Mouse (Mus musculus) layer of hippocampus, postnatal 14 days (tissue): Measurements from ENCODE around the gene Phldb2. TPM values are rescaled to one million over a fixed set of nuclear protein-coding genes. Genes with fewer than 3 reads are reported as not detected.

Experiments
- total RNA-seq, 2 experiments: library from RNA; stranded (reverse); gene quantifications; 2 replicates each; pipeline ENCODE4 v1.2.3; 2021

Gene Phldb2
- total RNA-seq, 2 experiments from 2014 or later, result 6.2 to 7.8 TPM

Other genes starting within 250 kb of the Phldb2 start
- 100 to 1,000 TPM; 287 to 317 TPM for gene Tagln3, start 229.0 kb downstream of the Phldb2 start, total RNA-seq
- gene Abhd10, start 210.6 kb downstream of the Phldb2 start, total RNA-seq, result 10 to 100 TPM; 20.0 TPM
- gene Plcxd2, start 56.6 kb upstream of the Phldb2 start, total RNA-seq, result 10 to 100 TPM; 24.3 to 25.9 TPM
- gene Cd96, start 166.7 kb upstream of the Phldb2 start, total RNA-seq, result under 1 TPM in 1 of 2 experiments, not detected in 1; 0.18 TPM
- gene Gm4737, start 201.5 kb upstream of the Phldb2 start, total RNA-seq, result 10 to 100 TPM; 10.3 to 11.7 TPM